Mouse (Mus musculus) R1 (cell line): Measurements from ENCODE around the gene Begain.

Experiments
- DNase-seq: peaks from one replicate; pipeline ENCODE4 v3.0.0-alpha.2; 2018; ENCODE audit warnings: low read depth, low spot score

The Begain gene

DNA sequence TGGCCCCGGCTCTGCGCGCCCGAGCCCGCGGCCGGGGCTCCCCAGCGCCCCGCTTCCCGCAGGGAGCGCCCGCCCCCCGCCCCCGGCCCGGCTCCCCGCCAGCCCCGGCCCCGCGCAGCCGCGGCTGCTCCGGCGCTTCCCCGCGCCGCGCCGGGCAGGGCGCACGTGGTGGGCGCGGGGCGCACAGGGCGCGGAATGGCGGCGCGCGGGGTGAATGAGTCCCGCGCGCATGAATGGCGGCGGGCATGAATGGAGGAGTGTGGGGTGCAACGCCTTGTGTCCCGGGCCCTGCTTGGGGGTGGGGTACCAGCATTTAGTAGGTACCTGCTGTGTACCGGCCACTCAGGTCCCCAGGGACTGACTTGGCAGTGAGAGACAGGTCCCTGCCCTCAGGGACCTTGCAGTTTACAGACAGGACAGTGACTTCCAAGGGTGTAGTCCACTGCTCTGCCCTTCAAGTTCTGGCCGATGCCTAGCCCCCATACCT lies at the start of gene Begain:
Gene Begain (minus strand): TSS at position 51 of the 487 bp plus-strand sequence.
- peak; percentile 33 for DNase-seq

DNA sequence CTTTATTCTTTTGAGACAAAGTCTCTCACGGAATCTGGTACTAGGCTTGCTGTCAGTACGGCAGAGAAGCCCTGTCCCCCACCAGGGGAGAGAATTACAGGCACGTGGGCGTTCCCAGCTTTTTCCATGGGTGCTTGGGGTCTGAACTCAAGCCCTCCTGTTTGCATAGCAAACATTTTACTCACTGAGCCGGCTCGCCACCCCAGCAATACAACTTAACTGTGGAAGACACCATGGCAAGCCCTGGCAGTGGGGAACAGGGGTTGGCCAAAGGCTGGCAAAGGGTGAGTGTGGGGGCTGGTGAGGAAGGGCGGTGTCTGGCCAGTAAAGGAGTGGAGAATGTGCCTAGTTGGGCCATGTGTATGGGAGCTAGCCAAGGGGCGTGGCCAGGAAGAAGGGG lies 47.7 kb upstream of the Begain start:
- DNase-seq = no peak

DNA sequence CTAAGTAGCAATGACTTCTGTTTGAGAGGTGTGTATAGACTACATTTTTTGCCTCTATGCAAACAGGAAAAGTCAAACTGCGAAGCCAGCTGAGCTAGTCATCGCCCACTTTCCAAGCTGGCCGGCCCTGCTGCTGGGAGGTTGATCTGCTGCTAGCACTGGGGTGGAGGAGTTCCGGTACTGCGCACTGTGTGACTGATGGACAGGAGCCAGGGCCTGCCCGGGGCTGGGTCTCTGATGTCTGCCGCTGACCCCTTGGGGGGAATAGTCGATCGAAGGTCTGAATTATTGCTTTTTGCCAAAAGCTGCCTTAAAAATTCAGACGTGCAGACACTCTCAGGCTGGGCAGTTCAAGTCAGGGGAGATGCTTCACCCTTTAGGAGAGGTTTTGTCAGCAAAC lies 47.1 kb upstream of the Begain start:
- no peak for DNase-seq

DNA sequence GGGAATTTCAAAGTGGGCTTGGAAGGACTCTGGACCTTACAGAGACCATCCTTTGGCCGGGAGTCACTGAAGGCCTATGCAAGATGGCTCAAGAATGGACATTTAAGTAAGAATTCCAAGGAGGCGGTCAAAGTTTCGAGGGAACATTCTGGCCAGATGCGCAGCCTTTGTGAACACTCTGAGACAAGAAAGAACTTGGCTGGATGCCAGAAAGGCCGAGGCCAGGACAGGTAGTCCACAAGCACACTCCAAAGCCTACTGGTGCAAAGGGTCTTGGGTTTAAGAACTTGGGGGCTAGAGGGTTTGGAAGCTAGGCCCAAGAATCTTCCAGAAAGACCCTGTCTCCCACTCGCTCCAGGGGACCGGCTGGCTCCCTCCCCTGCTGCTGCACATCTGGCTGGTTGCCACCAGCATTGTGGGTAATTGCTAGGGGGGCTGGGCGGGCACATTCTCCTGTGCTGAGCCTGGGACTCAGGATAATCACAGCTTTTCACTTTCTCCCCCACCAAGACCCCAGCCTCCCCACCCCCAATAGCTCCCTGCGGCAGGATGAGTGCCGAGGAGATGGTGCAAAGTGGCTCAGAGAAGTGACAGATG lies 45.1 kb upstream of the Begain start:
- peak; percentile 6 for DNase-seq

DNA sequence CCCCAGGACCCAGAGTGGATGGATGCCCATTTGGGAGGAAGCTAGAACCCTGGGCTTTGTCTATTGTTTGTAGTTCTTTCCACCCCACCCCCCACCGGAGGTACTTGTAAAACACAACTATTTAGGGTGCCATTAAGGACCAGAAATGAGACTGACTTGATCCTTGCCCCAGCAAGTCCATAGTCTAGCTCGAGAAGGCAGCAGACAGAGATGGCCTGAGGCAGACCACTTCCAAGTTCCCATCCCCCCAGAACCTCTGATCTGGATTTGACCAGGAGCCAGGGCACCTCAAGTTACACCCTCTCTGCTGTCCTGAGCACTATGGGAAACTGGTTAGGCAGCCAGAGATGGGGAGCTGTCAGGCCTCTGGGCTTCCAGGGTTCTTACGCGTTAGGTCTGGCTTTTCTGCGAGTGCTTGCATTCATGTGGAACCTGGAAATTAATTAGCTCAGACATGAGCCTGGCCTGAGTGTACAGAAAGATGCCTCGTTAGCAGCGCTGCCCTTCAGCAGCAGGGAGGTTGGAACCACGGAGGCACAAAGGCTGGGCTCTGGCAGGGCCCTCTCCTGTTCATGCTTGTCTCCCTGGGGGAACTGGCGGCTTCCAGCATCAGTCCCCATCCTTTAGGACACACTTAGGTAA lies 44.5 kb upstream of the Begain start:
- DNase-seq = no peak

DNA sequence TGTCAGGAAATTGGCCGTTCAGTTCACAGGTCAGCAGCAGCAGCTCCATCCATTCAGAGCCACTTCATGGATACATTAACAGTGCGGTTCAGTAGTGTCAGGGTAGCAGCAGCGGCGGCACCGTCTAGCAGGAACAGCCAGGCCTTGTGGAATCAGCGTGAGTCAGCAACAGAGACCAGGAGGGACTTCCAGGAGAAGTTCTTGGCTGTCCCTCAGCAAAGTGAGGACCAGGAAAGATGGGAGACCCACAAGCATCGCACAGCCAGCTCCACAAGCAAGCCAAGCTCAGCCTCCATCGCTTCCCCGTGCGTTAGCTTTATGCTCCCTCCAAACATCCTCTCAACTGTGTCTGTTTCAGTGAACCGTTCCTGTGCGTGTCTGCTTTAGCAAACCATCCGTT lies 40.9 kb upstream of the Begain start:
- no peak for DNase-seq

DNA sequence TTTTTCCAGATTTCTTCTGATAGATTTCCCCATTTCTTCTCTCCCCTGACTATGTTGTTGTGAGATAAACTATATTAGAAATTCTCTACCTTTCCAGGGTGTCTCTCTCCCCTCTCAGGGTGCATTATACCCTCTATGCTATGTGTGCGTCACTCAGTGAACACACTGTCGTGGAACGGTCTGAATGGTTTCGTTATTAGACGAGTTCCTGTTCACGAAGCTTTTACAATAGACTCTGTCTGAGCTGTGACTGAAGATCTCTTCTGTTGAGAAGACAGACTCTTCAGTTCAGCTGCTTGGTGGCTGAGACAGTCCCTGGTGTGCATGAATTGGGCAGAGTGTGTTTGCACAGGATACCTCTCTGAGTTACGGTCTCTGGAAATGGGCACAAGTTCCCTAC lies 32.4 kb upstream of the Begain start:
- DNase-seq = no peak

DNA sequence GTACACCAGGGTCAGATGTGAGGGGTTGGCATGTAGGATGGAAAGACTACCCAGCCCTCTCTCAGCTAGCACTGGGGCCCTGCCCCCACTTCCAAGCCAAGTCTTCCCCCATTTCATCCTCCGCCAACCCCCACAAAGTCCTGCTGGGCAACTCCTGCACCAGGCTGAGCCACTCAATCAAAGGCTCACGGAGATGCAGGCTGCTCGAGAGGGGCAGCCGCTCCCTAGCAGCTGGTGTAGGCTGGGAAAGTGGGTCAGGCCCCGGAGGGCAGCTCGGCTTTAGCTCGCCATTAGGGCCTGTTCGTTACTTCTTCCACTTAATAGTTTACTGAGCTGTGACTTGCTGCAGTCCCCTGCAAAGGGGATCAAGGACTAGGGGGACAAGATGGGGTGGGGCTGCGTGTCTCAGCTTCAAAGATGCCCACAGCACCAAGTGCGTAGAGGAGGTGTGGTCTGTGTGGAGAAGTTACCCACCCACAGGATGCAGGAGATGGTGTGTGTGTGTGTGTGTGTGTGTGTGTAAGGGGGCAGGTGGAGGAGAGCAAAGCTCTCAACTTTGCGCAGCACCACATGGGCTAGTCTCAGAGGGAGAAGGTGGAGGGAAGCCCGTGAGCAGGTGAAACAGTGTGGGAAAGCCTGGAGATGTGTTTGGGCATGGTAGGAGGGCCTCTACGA lies 22.6 kb upstream of the Begain start:
- no peak for DNase-seq

DNA sequence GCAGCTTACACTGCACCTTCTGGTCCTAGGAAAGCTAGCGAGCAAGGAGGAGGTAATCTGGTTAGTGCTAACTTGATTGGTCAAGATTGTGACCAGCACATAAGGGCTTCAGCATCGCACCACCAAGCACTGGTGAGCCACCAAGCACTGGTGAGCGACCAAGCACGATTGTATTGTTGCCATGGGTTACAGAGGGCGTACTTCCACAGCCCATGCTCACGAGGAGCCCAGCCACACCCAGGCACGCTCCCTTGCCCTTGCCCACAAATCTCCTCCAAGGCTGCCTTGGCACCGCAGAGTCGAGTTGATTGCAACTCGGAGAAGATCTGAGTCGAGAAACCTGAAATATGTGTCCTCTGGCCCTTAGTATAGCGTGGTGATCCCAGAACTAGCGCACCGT lies 22.0 kb upstream of the Begain start:
- DNase-seq = peak; percentile 26

DNA sequence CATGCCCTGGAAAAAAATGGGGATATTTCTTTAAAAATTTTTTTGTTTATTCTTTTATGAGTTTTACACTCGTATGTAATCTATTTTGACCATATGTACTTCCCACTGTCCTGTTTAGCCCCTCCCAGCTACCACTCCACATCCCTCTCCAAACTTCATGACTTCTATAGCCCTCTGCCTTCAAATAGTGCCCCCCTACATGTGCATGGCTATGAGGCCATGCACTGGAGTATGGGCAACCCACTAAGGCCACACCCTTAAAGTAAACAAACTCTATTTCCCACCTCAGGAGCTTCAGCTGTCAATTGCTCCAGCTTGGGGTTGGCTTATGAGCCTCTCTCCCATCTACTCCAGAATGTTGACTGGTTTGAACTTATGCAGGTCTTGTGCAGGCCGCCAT lies 18.1 kb upstream of the Begain start:
- no peak for DNase-seq

DNA sequence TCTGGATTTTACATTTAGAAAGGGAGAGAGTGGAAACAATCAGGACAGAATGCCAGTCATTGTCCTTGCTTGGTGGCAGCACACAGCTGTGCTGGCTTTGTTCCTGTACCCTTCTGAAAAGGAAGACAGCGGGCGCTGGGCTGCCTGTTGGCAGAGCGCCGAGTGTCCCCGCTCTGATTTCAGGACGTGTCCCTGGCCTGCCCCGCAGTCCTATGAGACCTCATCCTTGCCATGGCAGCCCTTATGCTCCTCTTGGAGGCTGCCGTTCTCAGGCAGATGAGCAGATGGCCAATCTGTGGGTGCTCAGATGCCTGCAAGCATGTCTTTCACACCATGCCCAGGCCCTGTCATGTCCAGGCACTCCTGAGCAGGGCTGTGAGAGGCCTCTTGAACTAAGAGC lies 17.7 kb upstream of the Begain start:
- DNase-seq = no peak

DNA sequence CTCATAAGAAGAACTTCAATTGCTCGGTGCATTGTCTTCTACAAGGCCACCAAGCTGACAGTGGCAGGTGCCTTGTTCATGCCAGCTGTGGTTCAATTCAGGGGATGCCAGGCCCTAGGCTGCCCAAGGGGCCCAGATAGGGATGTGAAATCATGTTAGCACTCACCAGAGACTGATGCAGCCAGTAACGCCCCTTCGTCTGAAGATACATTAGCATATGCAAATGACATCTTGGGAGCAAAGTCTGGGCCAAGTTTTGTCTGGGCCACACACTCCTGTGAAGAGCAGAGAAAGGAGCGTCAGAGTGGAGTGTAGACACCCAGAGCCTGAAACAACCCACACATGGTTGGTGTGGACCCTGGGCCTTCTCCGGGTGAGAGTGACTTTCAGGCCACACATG lies 17.0 kb upstream of the Begain start:
- peak; percentile 49 for DNase-seq

DNA sequence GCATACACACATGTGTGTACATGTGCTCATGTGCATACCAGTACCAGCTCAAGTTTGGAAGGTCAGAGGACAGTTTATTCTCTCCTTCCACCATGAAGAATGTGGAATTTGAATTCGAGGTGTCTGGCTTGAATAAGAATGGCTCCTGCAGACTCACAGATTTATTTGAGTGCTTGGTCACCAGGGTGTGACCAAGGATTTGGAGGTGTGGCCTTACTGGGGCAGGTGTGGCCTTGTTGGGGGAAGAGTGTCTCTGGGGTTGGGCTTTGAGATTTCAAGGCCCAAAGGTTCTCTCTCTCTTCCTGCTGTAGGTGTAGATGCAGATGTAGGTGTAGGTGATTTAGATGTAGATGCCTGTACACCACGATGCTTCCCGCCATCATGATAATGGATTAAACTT lies 15.5 kb upstream of the Begain start:
- DNase-seq = peak; percentile 88

DNA sequence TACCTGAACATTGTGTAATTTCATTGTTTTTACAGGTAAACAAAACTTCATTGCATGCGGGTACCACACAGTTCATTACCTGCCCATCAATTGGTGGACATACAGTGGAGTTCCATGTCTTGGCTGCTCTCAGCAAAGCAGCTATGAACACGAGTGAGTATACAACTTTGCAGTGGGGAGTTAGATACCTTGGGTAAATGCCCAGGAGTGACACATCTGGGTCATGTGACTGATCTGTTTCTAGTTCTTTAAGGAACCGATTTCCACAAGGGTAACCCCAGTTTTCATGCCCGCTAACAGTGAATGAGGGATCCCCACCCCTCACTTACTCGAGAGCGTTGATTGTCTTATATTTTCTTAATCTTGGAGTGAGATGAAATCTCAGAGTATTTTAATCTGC lies 9.0 kb upstream of the Begain start:
- no peak for DNase-seq

DNA sequence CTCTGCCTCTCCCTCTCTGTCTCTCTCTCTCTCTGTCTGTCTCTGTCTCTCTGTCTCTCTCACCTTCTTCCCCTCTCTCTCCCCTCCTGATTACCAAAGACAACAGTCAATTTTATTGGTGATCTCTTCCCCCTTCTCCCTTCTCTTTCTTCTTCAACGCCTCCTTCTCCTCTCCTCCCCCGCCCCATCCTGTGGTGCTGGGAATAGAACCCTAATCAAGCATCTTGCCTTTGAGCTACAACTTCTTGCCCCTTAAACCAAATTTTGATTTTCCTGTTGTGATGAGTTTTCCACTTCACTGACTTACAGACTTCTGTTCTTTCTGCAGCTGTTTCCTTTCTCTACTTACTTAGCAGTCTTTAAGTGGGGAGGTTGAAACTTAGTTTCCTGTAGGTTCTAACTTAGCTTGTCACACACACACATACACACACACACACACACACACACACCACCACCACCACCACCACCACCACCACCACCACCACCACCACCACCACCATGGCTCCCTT lies 6.8 kb upstream of the Begain start:
- DNase-seq = no peak

DNA sequence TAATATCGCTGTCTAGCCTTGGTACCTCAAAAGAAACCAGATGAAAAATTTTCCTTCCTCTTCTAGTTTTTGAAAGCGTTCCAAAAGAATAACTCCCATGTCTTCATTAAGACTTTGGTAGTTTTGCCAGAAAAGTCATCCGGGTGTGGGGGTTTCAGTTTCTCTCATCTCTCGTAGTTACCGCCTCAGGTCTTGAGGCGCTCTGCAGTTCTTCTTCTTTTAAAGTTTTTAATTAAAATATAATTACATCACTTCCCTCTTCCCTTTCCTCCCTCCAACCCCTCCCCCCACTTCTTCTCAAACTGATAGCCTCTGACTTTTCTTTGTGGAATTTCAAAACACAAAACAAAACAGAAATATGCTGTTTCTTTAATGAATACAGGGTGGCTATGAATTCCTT lies 6.1 kb upstream of the Begain start:
- DNase-seq = no peak

DNA sequence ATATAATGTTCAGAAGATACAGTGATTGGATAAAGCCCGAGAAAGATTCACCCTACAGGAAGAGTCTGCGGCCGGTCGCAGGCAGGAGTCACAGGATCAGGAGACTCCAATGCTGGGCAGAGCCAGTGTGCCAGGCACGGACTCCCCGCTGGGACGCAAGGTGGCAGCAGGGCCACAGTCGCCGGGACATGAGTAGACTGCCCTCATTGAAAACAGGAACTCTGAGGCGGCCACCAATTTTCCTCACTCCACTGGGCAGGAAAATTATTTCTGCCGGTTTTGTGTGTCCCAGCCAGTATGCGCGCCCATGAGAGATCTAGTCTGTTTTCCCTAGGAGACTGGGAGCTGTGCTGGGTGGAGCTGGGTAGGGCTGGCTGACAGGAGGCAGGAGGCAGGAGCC lies 3.2 kb upstream of the Begain start:
- DNase-seq = no peak

DNA sequence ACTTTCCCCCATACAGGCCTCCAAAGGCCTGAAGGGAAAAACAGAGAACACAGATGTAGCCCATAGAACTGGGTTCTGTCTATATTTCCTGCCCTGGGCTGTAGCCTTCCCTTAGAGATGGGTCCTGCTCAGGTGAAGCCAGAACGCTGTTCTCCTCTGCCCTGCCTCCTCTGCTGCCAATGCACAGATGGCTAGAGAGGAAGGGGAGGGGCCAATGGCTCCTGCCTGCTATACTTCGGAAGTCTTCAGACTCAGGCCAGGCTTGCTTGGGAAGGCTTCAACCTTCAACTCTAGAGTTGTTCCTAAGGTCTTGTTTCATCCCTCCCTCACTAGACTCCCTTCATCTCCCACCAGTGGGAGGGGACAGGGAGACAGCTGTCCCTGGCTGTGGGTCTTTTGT lies 1.7 kb upstream of the Begain start:
- DNase-seq = no peak

DNA sequence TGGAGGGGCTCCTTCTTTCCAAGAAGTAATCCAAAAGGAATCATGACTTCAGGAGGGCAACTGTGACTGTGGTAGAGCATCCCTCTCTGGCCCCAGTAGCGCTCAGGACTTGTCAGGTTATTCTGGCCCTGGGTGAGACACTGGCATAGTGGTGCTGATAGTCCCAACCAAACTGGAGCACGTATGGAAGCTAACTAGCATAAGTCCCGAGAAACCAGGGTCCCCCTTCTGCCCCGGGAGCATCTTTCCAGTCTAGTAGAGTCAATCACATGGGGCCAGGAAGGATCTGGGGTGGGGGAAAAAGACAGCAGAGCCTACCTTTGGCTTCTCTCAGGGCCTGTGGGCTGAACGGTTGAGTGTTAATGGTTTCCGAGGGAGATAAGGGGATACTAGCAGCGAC lies 721 bp upstream of the Begain start:
- no peak for DNase-seq

DNA sequence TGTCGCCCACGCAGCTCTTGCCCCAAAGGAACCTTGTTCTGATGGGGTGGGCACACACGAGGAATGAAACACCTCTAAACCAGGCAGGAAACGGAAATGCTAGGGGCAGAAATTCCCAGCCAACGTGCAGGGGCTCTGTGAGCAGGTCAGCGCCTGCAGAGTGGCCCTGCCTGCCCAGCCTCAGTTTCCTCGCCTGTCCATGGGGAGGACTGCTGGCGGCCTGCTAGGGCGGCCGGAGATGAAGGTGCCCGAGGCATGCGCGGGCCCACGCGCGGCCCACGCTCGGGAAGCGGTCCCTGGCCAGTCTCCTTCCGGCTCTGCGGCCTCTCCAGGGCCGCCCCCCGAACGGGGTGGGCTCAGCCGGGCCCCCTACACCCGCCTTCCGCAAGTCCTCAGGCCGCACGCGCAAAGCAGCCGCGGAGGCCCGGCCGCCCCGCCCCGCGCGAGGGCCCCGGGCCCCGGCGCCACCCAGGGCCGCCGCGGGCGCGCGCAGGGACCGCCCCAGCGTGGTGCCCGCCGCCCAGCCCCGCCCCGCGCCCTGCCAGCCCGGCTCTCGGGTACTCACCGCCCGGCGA lies 369 bp downstream of the Begain start:
- peak; percentile 43 for DNase-seq

DNA sequence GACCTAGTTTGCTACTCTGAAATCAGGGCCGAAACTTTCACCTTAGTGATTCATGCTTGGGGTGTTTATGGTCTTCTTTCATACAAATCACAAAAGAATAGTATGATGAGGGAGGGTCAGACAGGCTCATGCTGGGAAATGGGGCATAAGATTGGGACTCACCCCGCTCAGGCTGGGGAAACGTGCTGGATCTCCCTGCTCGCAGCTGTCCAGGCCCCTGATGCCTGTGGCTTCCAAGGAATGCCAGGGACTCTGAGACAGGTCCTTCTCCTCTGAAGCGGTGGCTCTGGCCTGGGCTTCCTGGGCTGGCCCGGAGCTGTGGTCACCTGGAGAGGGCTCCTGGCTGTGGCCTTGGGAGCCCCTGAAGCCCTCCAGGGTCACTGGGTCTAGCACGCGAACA lies 9.4 kb downstream of the Begain start:
- DNase-seq = no peak

DNA sequence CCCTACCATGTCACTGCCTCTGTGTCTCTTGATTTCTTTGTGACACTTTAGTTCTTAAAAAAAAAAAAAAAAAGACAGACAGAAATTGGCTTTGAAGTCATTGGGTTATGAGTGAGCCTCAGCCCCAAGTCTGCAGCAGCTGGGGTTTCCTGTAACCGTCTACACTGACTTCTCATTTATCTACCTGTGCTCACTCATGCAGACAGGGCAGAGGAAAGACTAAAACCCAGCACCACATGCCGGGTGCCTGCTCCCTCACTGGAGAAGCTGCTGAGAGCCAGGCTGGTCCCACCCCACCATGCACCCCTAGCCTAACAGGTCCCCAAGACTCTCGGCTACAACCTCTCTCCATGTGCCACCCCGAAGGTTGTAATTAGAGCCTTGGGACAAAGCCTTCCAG lies 10.3 kb downstream of the Begain start:
- no peak for DNase-seq
